Mouse (Mus musculus) bone marrow macrophage, adult 2 months (primary cell): ENCODE data around the gene Taf4.
A peak's percentile ranks its signal among the peaks of the same experiment; 100 is the strongest.

ENCODE experiments used
- CTCF ChIP-seq: IDR thresholded peaks from 2 replicates; pipeline ENCODE4 v1.5.1; 2012; ENCODE audit warnings: low read depth, mild to moderate bottlenecking, low read length, moderate library complexity
- POLR2A ChIP-seq: IDR thresholded peaks from 2 replicates; pipeline ENCODE4 v1.6.1; 2012; ENCODE audit warnings: mild to moderate bottlenecking, low read depth, low read length, borderline replicate concordance

GRCm38 (mm10) chr2:179875147-179875546 is 101.3 kb downstream of the Taf4 start:
- TF ChIP-seq CTCF (peak; percentile 75; the same call in 1 of the 2 replicates), POLR2A (no peak)
